Mouse (Mus musculus): ENCODE measurements around the gene Ociad2. TPM values are rescaled to one million over a fixed set of nuclear protein-coding genes. Genes with fewer than 3 reads are reported as not detected.

Ociad2 gene
- polyA plus RNA-seq, 1 experiment = 7.1 TPM

DNA sequence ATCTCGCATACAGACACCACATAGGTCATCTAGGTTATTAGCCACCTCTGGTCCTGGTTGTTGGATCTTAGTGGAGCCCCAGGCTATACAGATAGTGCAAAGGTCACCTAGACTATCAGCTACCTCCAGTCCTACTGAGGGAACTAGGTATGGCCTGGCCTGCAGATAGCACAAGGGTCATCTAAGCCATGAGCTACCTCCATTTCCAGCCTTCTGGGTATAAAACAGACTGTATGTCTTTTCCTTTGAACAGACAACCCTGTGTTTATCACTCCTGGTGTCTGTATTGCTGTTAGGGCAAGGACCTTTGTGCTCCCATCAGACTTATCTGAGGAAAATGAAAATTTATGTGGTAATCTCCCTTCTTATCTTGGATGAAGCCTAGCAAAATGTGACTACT is 11.0 kb upstream of the Ociad2 start:
- Histone ChIP-seq H3K79me2 (ENCODE audit: control insufficient read depth, insufficient read depth) (no peaks in the 10 kb centered on the region), H3ac (ENCODE audit: control insufficient read depth, insufficient read length, low read depth) (no peak overlapping the region), H3K27me3 (ENCODE audit: control insufficient read depth, insufficient read depth, insufficient read length) (no peaks in the 10 kb centered on the region), H3K79me3 (ENCODE audit: low read depth) (no peaks in the 10 kb centered on the region), H3K36me3 (ENCODE audit: control insufficient read depth, insufficient read depth) (no peaks in the 10 kb centered on the region), H3K4me3 (ENCODE audit: insufficient read depth, poor library complexity, severe bottlenecking) (no peak overlapping the region)
- TF ChIP-seq FOSL1 (IDR thresholded peaks at IDR 0.05; ENCODE audit: insufficient read depth, low read length, poor library complexity, severe bottlenecking) (no peak), CEBPB (IDR thresholded peaks at IDR 0.05; ENCODE audit: low read depth) (no peak), MAX (IDR thresholded peaks at IDR 0.05) (no peak), USF1 (IDR thresholded peaks at IDR 0.05; ENCODE audit: low read depth) (no peak), CTCF (IDR thresholded peaks at IDR 0.05; ENCODE audit: control insufficient read depth, insufficient read depth, insufficient read length) (no peak), MYOG (IDR thresholded peaks at IDR 0.05; ENCODE audit: control insufficient read depth, extremely low read depth, insufficient read length) (no peak)

DNA sequence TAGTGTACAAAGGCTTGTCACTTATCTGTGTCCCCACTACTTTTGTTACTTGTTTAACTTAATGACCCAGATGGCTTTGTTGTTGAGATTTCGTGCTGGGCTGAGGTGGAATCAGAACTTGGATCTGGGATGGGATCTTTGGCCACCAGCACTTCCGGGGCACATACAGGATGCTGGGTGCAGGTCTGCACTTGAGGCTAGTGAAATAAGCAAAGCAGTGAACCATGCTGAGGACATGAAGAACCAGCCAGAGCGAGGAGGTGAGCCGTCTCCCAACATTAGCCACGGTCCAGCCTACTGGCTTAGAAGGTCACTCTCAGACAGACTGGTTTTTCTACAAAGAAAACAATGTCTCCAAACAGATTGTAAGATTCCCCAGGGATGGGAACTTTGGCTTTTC is 8.7 kb upstream of the Ociad2 start:
- no peak overlapping the region for H3ac ChIP-seq (ENCODE audit: control insufficient read depth, insufficient read length, low read depth)
- no peaks in the 10 kb centered on the region for H3K79me3 ChIP-seq (ENCODE audit: low read depth)
- no peaks in the 10 kb centered on the region for H3K36me3 ChIP-seq (ENCODE audit: control insufficient read depth, insufficient read depth)
- TF ChIP-seq CTCF (IDR thresholded peaks at IDR 0.05; ENCODE audit: control insufficient read depth, insufficient read depth, insufficient read length) (no peak), FOSL1 (IDR thresholded peaks at IDR 0.05; ENCODE audit: insufficient read depth, low read length, poor library complexity, severe bottlenecking) (no peak), CEBPB (IDR thresholded peaks at IDR 0.05; ENCODE audit: low read depth) (no peak), MAX (IDR thresholded peaks at IDR 0.05) (no peak), MYOD1 (IDR thresholded peaks at IDR 0.05; ENCODE audit: control insufficient read depth, insufficient read length, low read depth) (no peak), MYOG (IDR thresholded peaks at IDR 0.05; ENCODE audit: control insufficient read depth, extremely low read depth, insufficient read length) (no peak), USF1 (IDR thresholded peaks at IDR 0.05; ENCODE audit: low read depth) (no peak)
- H3K79me2 ChIP-seq (ENCODE audit: control insufficient read depth, insufficient read depth) = no peaks in the 10 kb centered on the region
- H3K27me3 ChIP-seq (ENCODE audit: control insufficient read depth, insufficient read depth, insufficient read length) = no peaks in the 10 kb centered on the region
- no peak overlapping the region for H3K4me3 ChIP-seq (ENCODE audit: insufficient read depth, poor library complexity, severe bottlenecking)

DNA sequence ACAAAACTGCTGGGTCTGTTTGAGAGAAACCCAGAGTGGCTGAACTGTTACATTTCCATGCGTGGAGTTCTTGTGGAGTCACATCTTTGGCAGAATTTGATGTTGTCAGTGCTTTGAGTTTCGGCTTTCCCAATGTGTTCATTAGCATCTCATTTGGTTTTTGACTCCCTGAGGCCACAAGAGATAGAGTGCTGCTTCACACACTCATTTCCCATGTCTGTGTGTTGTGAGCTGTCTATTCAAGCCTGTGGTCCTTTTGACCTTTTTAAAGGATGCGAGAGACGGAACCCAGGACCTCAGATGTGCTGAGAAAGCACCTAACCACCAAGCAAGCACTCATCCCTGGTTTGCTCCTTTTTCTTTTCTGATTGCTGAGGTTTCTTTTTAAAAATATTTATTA is 4.4 kb upstream of the Ociad2 start:
- Histone ChIP-seq H3K79me3 (ENCODE audit: low read depth) (no peaks in the 10 kb centered on the region), H3ac (ENCODE audit: control insufficient read depth, insufficient read length, low read depth) (no peak overlapping the region), H3K36me3 (ENCODE audit: control insufficient read depth, insufficient read depth) (no peaks in the 10 kb centered on the region), H3K27me3 (ENCODE audit: control insufficient read depth, insufficient read depth, insufficient read length) (no peaks in the 10 kb centered on the region), H3K4me3 (ENCODE audit: insufficient read depth, poor library complexity, severe bottlenecking) (no peak overlapping the region), H3K79me2 (ENCODE audit: control insufficient read depth, insufficient read depth) (no peaks in the 10 kb centered on the region)
- no peak for TF ChIP-seq FOSL1 (IDR thresholded peaks at IDR 0.05; ENCODE audit: insufficient read depth, low read length, poor library complexity, severe bottlenecking)
- TF ChIP-seq MAX (IDR thresholded peaks at IDR 0.05) = no peak
- TF ChIP-seq CTCF (IDR thresholded peaks at IDR 0.05; ENCODE audit: control insufficient read depth, insufficient read depth, insufficient read length) = no peak
- TF ChIP-seq MYOD1 (IDR thresholded peaks at IDR 0.05; ENCODE audit: control insufficient read depth, insufficient read length, low read depth) = no peak
- no peak for TF ChIP-seq CEBPB (IDR thresholded peaks at IDR 0.05; ENCODE audit: low read depth)
- no peak for TF ChIP-seq USF1 (IDR thresholded peaks at IDR 0.05; ENCODE audit: low read depth)
- no peak for TF ChIP-seq MYOG (IDR thresholded peaks at IDR 0.05; ENCODE audit: control insufficient read depth, extremely low read depth, insufficient read length)

DNA sequence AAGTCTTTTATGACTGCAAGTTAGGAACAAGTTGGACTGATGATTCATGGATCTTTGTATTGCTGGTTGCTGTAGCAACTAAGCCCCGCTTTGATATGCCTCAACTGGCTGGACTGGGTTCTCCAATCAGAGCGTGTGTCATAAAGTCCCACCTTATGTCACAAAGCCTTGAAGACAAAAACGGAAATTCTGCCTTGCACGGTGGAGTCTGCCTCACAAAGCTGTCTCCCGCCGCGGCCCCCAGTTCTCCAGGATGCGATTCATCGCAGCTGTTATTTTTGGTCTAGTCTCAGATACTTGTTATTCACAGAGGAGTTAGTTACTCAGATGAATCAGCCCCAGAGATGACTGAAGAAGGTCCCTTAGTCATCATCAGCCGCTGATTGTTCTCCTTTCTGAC is 3.5 kb upstream of the Ociad2 start:
- no peaks in the 10 kb centered on the region for H3K79me3 ChIP-seq (ENCODE audit: low read depth)
- no peak overlapping the region for H3ac ChIP-seq (ENCODE audit: control insufficient read depth, insufficient read length, low read depth)
- H3K4me3 ChIP-seq (ENCODE audit: insufficient read depth, poor library complexity, severe bottlenecking) = no peak overlapping the region
- H3K27me3 ChIP-seq (ENCODE audit: control insufficient read depth, insufficient read depth, insufficient read length) = no peaks in the 10 kb centered on the region
- H3K36me3 ChIP-seq (ENCODE audit: control insufficient read depth, insufficient read depth) = no peaks in the 10 kb centered on the region
- no peak for TF ChIP-seq CTCF (IDR thresholded peaks at IDR 0.05; ENCODE audit: control insufficient read depth, insufficient read depth, insufficient read length)
- TF ChIP-seq CEBPB (IDR thresholded peaks at IDR 0.05; ENCODE audit: low read depth) = no peak
- no peak for TF ChIP-seq MYOG (IDR thresholded peaks at IDR 0.05; ENCODE audit: control insufficient read depth, extremely low read depth, insufficient read length)
- peak; percentile 70 for TF ChIP-seq MYOD1 (IDR thresholded peaks at IDR 0.05; ENCODE audit: control insufficient read depth, insufficient read length, low read depth)
- TF ChIP-seq USF1 (IDR thresholded peaks at IDR 0.05; ENCODE audit: low read depth) = no peak
- TF ChIP-seq MAX (IDR thresholded peaks at IDR 0.05) = no peak
- peak; percentile 7 for TF ChIP-seq FOSL1 (IDR thresholded peaks at IDR 0.05; ENCODE audit: insufficient read depth, low read length, poor library complexity, severe bottlenecking)
- H3K79me2 ChIP-seq (ENCODE audit: control insufficient read depth, insufficient read depth) = no peaks in the 10 kb centered on the region

DNA sequence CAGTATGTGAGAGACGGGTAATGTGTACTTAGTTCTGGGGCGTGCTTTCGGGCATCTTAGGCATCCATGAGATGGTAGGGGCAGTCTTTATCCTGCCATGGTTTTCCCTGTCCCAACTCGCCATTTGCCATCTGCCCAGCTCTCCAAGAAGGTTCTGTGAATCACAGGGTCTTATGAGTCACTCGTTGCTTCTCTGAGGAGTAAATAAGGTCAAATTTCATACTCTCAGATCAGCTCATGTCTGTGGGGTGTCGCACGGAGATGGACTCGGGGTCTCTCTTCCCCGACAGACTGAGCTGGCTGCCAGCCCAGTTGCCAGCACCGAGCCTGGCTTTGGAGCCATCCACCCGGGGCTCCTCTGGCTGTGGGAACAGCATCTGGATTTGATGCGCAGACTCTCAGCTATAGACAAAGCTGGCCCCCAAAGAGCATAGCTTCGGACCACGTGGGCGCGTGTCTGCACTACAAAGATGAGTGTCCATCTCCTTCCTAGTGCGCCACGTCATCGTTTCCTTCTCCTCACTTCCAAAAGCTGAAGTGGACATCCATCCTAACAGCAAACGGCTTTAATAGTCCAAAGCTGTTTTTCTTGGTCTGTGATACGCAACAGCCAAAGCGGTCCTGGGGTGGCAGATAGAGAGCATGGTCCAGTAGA is 2.0 kb upstream of the Ociad2 start:
- no peaks in the 10 kb centered on the region for H3K27me3 ChIP-seq (ENCODE audit: control insufficient read depth, insufficient read depth, insufficient read length)
- peak; percentile 25 for TF ChIP-seq FOSL1 (IDR thresholded peaks at IDR 0.05; ENCODE audit: insufficient read depth, low read length, poor library complexity, severe bottlenecking)
- no peak for TF ChIP-seq USF1 (IDR thresholded peaks at IDR 0.05; ENCODE audit: low read depth)
- TF ChIP-seq MAX (IDR thresholded peaks at IDR 0.05) = peak; percentile 13

More for the DNA sequence above, 2.0 kb upstream of the Ociad2 start:
- Histone ChIP-seq H3K4me3 (ENCODE audit: insufficient read depth, poor library complexity, severe bottlenecking) (peak overlapping the region; percentile 15), H3K79me3 (ENCODE audit: low read depth) (no peaks in the 10 kb centered on the region), H3K36me3 (ENCODE audit: control insufficient read depth, insufficient read depth) (no peaks in the 10 kb centered on the region), H3ac (ENCODE audit: control insufficient read depth, insufficient read length, low read depth) (no peak overlapping the region), H3K79me2 (ENCODE audit: control insufficient read depth, insufficient read depth) (no peaks in the 10 kb centered on the region)
